Mouse (Mus musculus): ENCODE measurements around the gene Mtor.

The Mtor gene

GRCm38 (mm10) chr4:148531341-148531740, 82.9 kb downstream of the Mtor start:
- DNase-seq (ENCODE audit: low spot score in 2 of 2) = no peak

- DNase-seq (ENCODE audit: low spot score in 2 of 2) = no peak
These were observed 84.1 kb downstream of the Mtor start for GRCm38 (mm10) chr4:148532516-148532915.

DNA sequence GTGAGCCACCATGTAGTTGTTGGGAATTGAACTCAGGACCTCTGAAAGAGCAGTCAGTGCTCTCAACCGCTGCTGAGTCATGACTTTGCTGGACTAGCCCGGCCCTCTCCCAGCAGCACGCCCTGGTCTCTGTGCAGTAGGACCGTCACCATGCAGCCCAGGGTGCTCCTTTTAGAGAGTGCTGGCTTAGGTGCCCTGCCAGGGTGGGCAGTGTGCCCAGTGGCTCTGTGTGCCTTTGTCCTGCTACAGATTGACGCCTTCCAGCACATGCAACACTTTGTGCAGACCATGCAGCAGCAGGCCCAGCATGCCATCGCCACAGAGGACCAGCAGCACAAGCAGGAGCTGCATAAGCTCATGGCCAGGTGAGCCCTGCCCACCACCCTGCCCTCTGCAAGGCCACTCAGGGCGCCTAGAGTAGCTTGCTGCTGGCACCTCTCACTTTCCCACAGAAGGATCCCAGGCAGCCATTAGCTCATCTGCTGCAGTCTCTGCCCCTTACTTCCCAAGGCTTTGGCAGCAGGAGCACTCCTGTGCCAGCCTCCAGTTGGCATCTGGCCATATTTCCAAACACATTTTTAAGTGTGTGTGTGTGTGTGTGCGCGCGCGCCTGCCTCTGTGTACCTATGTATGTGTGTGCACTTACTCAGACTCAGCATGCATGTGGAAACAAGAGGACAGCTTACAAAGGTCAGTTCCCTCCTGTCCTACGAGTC, 85.4 kb downstream of the Mtor start:
- DNase-seq (ENCODE audit: low spot score in 2 of 2) = peak; percentile 32 to 33

DNA sequence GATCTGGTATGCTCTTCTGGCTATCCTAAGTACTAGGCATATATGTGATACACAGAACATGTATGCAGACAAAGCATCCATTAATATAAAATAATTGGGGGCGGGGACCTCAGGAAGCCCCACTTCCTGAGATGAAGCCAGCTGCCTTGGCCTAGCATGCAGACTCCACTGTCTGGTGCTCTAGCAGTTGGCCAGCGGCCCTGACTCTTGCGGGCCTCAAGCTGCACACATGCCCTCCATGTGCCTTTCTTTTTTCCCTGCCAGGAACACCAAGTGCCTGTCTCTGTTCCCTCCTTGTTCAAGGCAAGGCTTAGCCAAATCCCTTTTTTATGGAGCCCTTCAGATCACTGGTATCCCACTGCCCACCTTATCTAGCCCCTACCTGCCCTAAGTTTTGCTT, 87.5 kb downstream of the Mtor start:
- no peak for DNase-seq (ENCODE audit: low spot score in 2 of 2)

GRCm38 (mm10) chr4:148549106-148549505, 100.7 kb downstream of the Mtor start:
- no peak for DNase-seq (ENCODE audit: low spot score in 2 of 2)

- no peak for DNase-seq (ENCODE audit: low spot score in 2 of 2)
These were observed 109.4 kb downstream of the Mtor start for GRCm38 (mm10) chr4:148557766-148558165.

DNA sequence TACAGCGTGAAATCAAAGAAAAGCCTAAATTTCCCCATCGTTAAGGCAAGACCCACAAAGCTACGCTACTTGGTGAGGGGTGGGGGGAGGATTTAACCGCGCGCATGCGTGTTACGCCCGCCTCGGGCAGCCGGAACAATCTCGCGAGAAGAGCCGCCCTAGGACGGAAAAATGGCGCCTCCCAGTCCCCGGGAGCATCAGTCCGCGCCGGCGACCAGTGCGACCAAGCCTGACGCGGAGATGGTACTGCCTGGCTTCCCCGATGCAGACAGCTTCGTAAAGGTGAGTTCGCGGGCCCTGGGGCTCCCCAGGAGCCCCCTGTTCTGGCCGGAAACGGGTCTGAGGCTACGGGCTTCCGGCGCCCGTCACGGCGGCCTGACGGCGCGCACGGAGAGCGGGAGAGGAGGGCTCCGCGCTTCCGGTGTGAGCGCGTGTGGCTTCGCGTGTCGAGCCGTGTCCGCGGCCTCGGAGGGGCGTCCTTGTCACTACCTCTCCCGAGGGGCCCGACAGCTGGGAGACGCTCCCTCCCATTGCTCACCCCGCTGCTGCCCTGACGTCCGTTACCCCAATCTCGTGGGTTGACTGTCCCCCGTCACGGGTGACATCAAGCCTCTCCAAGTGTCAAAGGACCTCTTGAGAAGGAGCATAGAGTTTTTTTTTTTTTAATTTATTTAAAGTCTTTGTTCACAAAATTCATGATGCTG, 110.0 kb downstream of the Mtor start, which contains the start of gene Exosc10:
TSS of gene Exosc10 (plus strand) at position 133 of the 704 bp plus-strand sequence.
- DNase-seq (ENCODE audit: low spot score in 2 of 2) = peak; percentile 72 to 85

- DNase-seq (ENCODE audit: low spot score in 2 of 2) = no peak
These were observed 114.3 kb downstream of the Mtor start for GRCm38 (mm10) chr4:148562676-148563075.

GRCm38 (mm10) chr4:148563595-148563994, 115.2 kb downstream of the Mtor start:
- DNase-seq (ENCODE audit: low spot score in 2 of 2) = no peak

GRCm38 (mm10) chr4:148570138-148570537, 121.7 kb downstream of the Mtor start:
- DNase-seq (ENCODE audit: low spot score in 2 of 2) = no peak

DNA sequence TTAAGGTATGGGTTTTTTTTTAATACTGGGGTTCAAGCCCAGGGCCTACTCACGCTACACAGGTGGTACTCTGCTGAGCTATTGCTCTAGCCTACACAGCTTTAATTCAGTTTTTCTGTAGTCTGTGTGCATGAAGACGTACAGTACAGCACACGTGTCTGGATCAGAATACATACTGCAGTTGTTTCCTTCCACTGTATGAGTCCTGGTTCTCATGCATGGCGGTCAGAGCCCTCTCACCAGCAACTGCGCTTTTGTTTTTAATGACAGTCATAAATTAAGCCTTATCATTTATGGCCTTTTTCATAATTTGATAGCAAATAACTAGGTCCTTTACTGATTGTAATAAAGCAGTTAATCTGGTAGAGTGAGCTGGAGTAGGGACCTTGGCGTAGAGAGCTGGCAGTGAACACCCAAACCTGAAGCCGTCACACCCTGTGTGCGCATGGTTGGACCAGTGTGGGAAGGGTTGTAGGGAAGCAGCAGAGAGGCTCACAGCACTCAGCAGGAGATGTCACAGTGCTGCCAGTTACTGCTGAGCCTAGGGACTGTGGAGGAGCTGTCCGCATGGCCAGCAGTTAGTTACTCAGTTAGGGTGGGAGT, 122.4 kb downstream of the Mtor start:
- DNase-seq (ENCODE audit: low spot score in 2 of 2) = no peak

DNA sequence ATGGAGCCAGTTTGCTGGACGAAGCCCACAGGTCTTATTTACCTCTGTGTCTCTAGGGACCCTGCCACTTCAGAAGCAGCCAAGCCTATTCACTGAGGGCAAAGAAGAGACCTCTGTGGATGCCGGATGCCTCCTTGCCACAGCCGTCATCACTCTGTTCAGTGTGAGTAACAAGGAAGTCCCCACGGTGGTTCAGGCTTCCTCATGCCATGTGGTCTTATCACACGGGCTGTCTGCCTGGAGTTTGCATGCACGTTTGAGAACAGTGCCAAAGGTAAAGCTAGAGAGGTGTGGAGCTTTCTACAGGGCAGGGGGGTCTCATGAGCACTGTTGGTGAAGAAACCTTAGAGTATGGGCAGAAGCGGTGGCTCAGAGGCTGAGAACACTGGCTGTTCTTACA, 124.8 kb downstream of the Mtor start:
- no peak for DNase-seq (ENCODE audit: low spot score in 2 of 2)

- no peak for DNase-seq (ENCODE audit: low spot score in 2 of 2)
These were observed 132.4 kb downstream of the Mtor start for GRCm38 (mm10) chr4:148580765-148581164.

- no peak for DNase-seq (ENCODE audit: low spot score in 2 of 2)
These were observed 133.0 kb downstream of the Mtor start for GRCm38 (mm10) chr4:148581422-148581821.

- DNase-seq (ENCODE audit: low spot score in 2 of 2) = no peak
These were observed 134.8 kb downstream of the Mtor start for GRCm38 (mm10) chr4:148583257-148583656.

- no peak for DNase-seq (ENCODE audit: low spot score in 2 of 2)
These were observed 138.2 kb downstream of the Mtor start for GRCm38 (mm10) chr4:148586648-148587047.

DNA sequence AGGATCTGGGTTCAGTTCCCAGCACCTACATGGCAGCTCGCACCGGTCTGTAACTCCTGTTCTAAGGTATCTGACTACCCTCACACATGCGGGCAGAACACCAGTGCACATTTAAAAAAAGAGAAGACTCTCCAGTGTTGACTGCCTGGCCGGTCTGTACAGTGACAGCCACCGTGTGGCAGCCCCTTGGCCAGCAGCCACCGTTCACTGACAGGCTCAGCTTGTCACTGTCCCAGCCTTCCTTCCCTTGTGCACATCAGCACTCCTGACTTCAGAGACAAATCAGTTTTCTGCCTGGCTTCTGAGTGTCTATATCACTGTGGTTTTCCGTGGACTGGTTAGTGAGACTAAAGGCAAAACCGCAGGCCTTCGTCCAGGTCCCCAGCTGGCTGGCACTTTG, 140.4 kb downstream of the Mtor start:
- DNase-seq (ENCODE audit: low spot score in 2 of 2) = no peak

DNA sequence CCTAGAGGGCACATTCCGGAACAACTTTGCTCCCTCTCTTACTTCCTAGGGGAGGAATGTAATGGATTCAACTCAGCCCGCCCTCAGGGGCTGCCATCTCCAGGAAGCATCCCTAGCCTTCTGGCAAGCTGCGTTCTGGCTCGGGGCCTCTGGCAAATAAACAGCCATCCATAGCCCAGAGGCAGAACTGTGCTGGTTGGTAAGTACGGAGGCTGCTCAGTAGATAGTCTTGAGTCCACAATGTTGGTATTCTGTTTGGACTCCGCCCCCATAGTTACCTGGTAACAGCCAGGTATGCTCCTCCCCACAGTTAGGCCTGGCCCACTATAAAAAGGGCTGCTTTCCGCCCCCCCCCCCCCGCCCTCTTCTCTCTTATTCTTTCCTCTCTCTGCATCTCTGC, 141.2 kb downstream of the Mtor start:
- DNase-seq (ENCODE audit: low spot score in 2 of 2) = no peak

DNA sequence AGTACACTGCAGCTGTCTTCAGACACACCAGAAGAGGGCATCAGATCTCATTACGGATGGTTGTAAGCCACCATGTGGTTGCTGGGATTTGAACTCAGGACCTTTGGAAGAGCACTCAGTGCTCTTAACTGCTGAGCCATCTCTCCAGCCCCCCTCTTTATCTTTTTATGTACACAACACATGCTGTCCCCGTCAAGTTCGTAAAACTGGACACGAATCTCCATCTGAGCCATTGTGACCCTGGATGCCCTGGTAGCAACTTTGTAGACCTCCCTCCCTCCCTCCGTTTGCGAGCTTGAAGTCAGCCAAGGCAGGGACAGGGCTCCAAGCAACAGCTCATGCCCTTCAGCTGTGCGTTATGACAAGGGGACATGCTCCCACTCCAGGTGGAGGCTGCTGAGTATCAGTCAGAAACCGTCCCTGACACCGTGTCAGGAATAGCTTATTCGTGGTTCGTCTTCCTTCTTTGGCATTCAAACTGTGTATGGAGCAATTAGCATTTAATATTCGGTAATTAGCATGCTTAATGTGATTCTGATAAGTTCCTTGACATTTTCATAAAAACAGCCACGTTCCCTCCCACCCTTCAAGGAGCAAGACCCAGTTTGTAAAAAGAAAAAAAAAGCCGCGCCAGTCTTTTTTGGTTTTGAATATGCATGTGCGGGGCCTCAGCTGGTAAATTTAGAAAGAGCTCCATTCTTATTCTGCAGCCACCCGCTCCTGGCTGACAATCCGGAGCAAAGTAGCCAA, 142.2 kb downstream of the Mtor start:
- DNase-seq (ENCODE audit: low spot score in 2 of 2) = no peak

DNA sequence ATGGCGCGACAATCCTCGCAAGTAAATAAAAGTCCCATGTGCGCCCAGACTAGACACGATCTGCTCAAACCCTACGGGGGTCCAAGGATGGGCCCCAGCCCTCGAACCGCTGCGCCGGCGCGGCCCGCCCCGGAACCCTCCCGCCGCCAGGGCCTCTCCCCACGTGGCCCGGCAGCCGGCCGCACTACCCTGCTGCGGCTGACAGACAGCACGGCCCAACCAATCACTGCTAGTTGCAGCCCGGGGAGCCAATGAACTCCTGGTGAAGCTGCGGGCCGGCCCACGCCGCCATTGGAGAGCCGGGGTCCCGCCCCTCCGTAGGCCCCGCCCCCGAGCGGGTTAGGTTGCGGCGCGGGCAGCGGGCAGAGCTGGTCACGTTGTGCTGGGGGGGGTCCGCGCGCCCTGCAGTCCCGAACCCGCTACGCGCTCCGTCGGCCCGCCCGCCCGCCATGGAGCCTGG, 142.8 kb downstream of the Mtor start, which contains the start of gene Srm:
TSS of gene Srm (plus strand) at position 333 of the 460 bp plus-strand sequence.
- peak; percentile 98 to 99 for DNase-seq (ENCODE audit: low spot score in 2 of 2)

- DNase-seq (ENCODE audit: low spot score in 2 of 2) = no peak
These were observed 143.4 kb downstream of the Mtor start for GRCm38 (mm10) chr4:148591637-148592380.
